Mouse (Mus musculus) forebrain, embryonic 14.5 days (tissue): ENCODE data around the gene Fsd1l. TPM values are rescaled to one million over a fixed set of nuclear protein-coding genes. Genes with fewer than 3 reads are reported as not detected.
A peak's percentile ranks its signal among the peaks of the same experiment; 100 is the strongest.

ENCODE experiments used
- ATAC-seq: fragments of 200-750 bp; cut with Nextera tagmentation; 2 replicates; pipeline ENCODE4 v1.8.0; 2017; ENCODE audit warnings: mild to moderate bottlenecking, moderate library complexity
- DNase-seq: peaks from one replicate; pipeline ENCODE4 v3.0.0-alpha.2; 2015; ENCODE audit warnings: low spot score
- H3K27ac ChIP-seq: fragments of 300-500 bp; sonication (generic); 2 replicates; pipeline ENCODE4 v1.5.1; 2014; ENCODE audit warnings: low read depth, mild to moderate bottlenecking, control low read depth, low read length, moderate library complexity
- H3K27me3 ChIP-seq: fragments of 300-500 bp; sonication (generic); replicated peaks from 2 replicates; pipeline ENCODE4 v1.6.1; 2014; ENCODE audit warnings: low read length, control low read depth, mixed read lengths; ENCODE audit not compliant: control insufficient read depth, insufficient read depth
- H3K36me3 ChIP-seq: fragments of 300-500 bp; sonication (generic); 2 replicates; pipeline ENCODE4 v1.6.1; 2014; ENCODE audit warnings: low read length, control low read depth; ENCODE audit not compliant: control insufficient read depth, insufficient read depth
- H3K4me1 ChIP-seq: fragments of 300-500 bp; sonication (generic); 2 replicates; pipeline ENCODE4 v1.6.1; 2014; ENCODE audit warnings: antibody characterized with exemption, low read length, control low read depth; ENCODE audit not compliant: control insufficient read depth, insufficient read depth
- H3K4me2 ChIP-seq: fragments of 300-500 bp; sonication (generic); 2 replicates; pipeline ENCODE4 v1.6.1; 2014; ENCODE audit warnings: mild to moderate bottlenecking, control low read depth, low read length
- H3K4me3 ChIP-seq: fragments of 300-500 bp; sonication (generic); 2 replicates; pipeline ENCODE4 v1.5.1; 2014; ENCODE audit warnings: low read depth, low read length, control low read depth
- H3K9ac ChIP-seq: fragments of 300-500 bp; sonication (generic); 2 replicates; pipeline ENCODE4 v1.6.1; 2014; ENCODE audit warnings: mild to moderate bottlenecking, low read length, control low read depth, moderate library complexity
- H3K9me3 ChIP-seq: fragments of 300-500 bp; sonication (generic); replicated peaks from 2 replicates; pipeline ENCODE4 v1.6.1; 2016; ENCODE audit warnings: low read length, control low read depth, mixed read lengths; ENCODE audit not compliant: control insufficient read depth
- WGBS: fragments of 180-500 bp; shearing (Covaris S2); extraction: QIAGEN DNeasy Blood & Tissue Kit; methylation state at CpG from one replicate; pipeline ENCODE4 v1.1.7; 2014; 5-methylcytosine and 5-hydroxymethylcytosine counted together
- polyA plus RNA-seq: library from polyadenylated mRNA; unstranded; fragments of >200 nt; fragmentation: Nextera tagmentation; extraction: Ambion mirVana; gene quantifications from 2 replicates; pipeline ENCODE4 v1.2.1, GENCODE M21; 2014

Fsd1l gene
- polyA plus RNA-seq, 1 experiment from 2014 or later: 24.0 TPM

DNA sequence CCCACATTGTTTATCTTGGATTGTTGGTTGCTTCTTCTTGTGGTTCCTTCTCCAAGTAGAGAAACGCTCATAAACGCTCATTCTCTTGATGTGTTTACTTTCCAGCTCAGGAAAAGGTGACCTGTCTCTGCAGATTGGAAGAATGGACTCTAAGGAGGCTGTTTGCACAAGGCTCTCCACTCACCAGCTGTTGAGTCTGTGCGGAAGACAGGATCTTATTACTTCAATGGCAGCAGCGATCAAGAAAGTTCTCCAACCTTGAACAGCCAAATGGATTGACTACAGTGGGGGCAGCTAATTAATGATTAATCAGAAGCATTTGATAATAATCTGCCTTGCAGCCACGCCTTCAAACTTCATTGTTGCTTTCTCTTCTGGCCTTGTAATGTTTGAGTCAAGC is 9.8 kb upstream of the Fsd1l start:
- ATAC-seq (no peak), DNase-seq (no peak)
- no peaks in the 10 kb centered on the region for H3K36me3 ChIP-seq
- no peaks in the 10 kb centered on the region for H3K9me3 ChIP-seq
- no peaks in the 10 kb centered on the region for H3K27me3 ChIP-seq
- peaks cover 10% of the 10 kb centered on the region for H3K4me1 ChIP-seq
- no peak overlapping the region for H3K4me3 ChIP-seq
- H3K27ac ChIP-seq: no peak overlapping the region
- 90% methylated on average over 5 of the region's 5 CpGs for WGBS
- H3K4me2 ChIP-seq: no peak overlapping the region
- no peak overlapping the region for H3K9ac ChIP-seq

DNA sequence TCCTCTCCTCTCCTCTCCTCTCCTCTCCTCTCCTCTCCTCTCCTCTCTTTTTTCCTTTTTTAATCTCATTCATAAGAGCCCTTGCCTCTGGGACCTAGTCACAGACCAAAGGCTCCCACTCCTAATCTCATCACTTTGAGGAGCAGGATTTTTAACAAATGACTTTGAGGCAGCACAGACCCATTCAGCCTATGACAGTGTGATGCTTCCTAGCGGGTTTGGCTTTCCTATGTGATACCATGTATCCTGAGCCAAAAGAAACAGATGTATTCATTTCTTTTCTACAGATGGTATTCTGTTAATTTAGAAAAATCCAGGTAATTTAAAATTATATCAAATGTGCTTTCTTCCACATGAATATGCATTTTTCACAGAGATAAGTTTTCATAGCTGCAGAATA is 7.6 kb upstream of the Fsd1l start:
- 77% methylated on average over 1 of the region's 1 CpGs for WGBS
- no peaks in the 10 kb centered on the region for H3K36me3 ChIP-seq
- no peak overlapping the region for H3K9ac ChIP-seq
- peak; percentile 64 for DNase-seq
- peaks cover 10% of the 10 kb centered on the region for H3K4me1 ChIP-seq
- H3K4me3 ChIP-seq: no peak overlapping the region
- no peak overlapping the region for H3K4me2 ChIP-seq
- peak; percentile 71; the same call in 1 of the 2 replicates for ATAC-seq
- H3K27ac ChIP-seq: no peak overlapping the region; the same call in 1 of the 2 replicates
- H3K27me3 ChIP-seq: no peaks in the 10 kb centered on the region
- no peaks in the 10 kb centered on the region for H3K9me3 ChIP-seq

DNA sequence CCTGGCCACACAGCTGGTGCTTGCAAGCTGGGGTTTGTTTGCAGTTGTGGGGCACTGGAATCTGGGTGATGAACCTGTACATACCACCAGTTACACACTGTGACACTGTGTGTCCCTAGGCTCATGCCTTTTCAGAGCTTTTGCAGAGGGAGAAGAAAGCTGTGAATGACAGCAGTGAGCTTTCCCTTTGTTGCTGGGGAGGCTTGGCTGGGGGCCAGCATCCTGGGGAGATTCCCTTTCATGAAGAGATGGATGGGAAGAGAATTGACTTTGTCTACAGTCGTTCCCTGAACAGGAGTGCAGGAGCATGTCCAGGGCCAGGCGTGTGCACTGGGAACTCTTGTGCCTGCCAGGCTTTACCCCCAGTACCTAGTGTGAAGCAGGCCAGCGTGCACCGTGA is 6.5 kb upstream of the Fsd1l start:
- H3K27me3 ChIP-seq: no peaks in the 10 kb centered on the region
- peak; percentile 71 for DNase-seq
- H3K4me3 ChIP-seq: no peak overlapping the region
- no peaks in the 10 kb centered on the region for H3K36me3 ChIP-seq
- H3K4me1 ChIP-seq: peaks cover 10% of the 10 kb centered on the region
- WGBS: 22% methylated on average over 4 of the region's 4 CpGs
- H3K9ac ChIP-seq: no peak overlapping the region
- H3K27ac ChIP-seq: peak overlapping the region; percentile 36; the same call in 1 of the 2 replicates
- ATAC-seq: peak; percentile 69; the same call in 1 of the 2 replicates
- H3K9me3 ChIP-seq: no peaks in the 10 kb centered on the region
- no peak overlapping the region for H3K4me2 ChIP-seq

DNA sequence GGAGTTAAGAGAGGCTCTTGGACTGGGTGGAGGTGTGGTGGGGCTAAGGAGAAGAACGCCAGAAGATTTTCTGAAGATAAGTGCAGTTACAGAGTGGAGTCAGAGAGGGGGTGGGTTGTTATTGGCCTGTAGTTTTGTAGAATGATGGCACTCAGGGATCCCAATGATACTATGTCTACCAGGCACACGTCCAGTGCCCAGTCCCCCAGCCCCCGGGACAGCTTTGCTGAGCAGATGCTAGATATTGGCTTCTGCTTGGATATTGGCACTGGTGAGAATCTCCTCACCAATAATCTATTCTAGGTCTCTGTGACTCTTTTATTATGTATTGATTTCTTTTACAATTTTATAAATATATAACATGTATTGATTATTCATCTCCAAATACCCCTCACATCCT is 6.0 kb upstream of the Fsd1l start:
- Histone ChIP-seq H3K4me3 (no peak overlapping the region), H3K9ac (no peak overlapping the region), H3K27me3 (no peaks in the 10 kb centered on the region), H3K4me2 (no peak overlapping the region), H3K9me3 (no peaks in the 10 kb centered on the region), H3K27ac (peak overlapping the region; percentile 36; the same call in 1 of the 2 replicates), H3K4me1 (peaks cover 10% of the 10 kb centered on the region), H3K36me3 (no peaks in the 10 kb centered on the region)
- 72% methylated on average over 3 of the region's 3 CpGs for WGBS
- no peak for ATAC-seq
- DNase-seq: no peak

DNA sequence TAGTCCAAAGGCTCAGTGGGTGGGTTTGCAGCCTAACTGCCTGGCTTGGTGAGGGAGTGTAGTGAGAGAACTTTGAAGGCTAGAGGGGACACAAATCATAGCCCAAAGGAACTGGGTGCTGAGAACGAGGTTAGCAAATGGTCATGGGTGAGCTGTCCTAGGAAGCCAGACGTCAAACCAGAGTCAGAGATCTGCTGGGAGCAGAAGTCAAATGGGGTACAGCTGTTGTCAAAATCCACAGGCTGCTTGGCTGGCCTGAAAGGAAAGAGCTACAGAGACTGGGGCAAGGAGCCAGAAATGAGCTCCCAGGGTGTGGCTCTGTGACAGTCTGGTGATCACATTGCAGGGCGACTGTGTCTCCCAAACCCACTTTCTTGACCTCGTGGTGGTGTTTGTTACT is 2.3 kb upstream of the Fsd1l start:
- 68% methylated on average over 4 of the region's 4 CpGs for WGBS
- Histone ChIP-seq H3K27ac (no peak overlapping the region), H3K4me3 (no peak overlapping the region), H3K4me1 (peaks cover 27% of the 10 kb centered on the region), H3K9me3 (no peaks in the 10 kb centered on the region), H3K27me3 (no peaks in the 10 kb centered on the region), H3K4me2 (no peak overlapping the region), H3K9ac (no peak overlapping the region), H3K36me3 (no peaks in the 10 kb centered on the region)
- ATAC-seq: no peak
- no peak for DNase-seq

DNA sequence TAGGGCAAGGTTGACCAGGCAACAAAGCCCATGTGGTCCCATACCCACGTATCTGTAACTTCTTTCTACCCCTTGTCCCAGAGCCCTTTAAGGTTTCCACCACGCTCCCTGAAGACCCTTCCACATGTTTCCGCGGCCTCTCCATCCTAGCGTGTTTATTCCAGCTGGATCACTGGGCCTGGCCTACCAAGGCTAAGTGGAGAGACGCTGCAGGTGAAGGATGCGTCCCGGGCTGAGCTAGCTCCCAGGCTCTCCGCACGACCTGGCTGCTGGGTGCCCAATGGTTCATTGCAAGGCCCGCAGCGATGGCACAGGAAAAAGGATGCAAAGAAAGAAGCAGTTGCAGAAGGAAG is 332 bp upstream of the Fsd1l start:
- peak overlapping the region; percentile 94 for H3K9ac ChIP-seq
- ATAC-seq (peak; percentile 63), DNase-seq (no peak)
- peak overlapping the region; percentile 91 for H3K27ac ChIP-seq
- peak overlapping the region; percentile 62 for H3K4me2 ChIP-seq
- H3K36me3 ChIP-seq: no peaks in the 10 kb centered on the region
- H3K4me1 ChIP-seq: peaks cover 35% of the 10 kb centered on the region
- 4% methylated on average over 12 of the region's 12 CpGs for WGBS
- peak overlapping the region; percentile 87 for H3K4me3 ChIP-seq
- no peaks in the 10 kb centered on the region for H3K27me3 ChIP-seq
- no peaks in the 10 kb centered on the region for H3K9me3 ChIP-seq

DNA sequence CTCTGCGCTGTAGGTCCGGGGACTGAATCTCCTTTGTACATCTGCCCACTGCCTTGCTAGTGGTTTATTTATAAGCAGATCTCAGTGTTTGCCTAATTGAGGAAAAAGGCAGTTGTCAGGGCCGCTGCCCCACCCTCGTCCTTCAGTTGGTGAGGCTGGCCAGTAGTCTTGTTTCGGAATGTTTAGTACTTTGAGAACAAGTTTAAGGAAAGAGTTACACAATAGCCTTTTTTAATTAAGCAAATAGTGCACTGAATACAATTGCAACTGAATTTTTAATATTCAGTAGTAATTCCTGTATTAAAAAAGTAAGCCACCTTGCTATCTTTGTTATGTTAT is 709 bp downstream of the Fsd1l start:
- Histone ChIP-seq H3K4me3 (peak overlapping the region; percentile 87), H3K27me3 (no peaks in the 10 kb centered on the region), H3K9ac (peak overlapping the region; percentile 94), H3K4me1 (peaks cover 45% of the 10 kb centered on the region), H3K36me3 (no peaks in the 10 kb centered on the region), H3K27ac (peak overlapping the region; percentile 91), H3K9me3 (no peaks in the 10 kb centered on the region), H3K4me2 (peak overlapping the region; percentile 62)
- no peak for ATAC-seq
- WGBS: 2% methylated on average over 5 of the region's 5 CpGs
- DNase-seq: no peak

DNA sequence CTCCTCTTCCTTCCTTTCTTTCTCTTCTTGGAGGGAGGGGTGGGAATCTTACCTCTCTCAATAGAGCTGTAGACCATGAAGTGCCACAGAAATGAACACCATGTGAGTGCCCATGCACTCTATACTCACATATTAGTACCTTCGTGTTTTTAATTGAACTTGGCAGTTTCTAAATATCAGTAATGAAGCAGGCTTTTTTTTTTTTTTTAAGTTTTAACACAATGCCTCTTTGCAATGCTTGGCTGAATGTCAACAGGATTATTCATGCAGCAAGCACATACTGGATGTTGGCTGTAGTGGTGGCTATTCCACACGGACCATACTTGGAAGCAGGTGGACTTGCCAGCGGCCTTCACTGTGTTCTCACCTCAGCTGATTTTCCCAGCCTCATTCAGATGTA is 4.1 kb downstream of the Fsd1l start:
- peaks cover 57% of the 10 kb centered on the region for H3K4me1 ChIP-seq
- H3K9ac ChIP-seq: no peak overlapping the region
- peak overlapping the region; percentile 39; the same call in 1 of the 2 replicates for H3K27ac ChIP-seq
- no peaks in the 10 kb centered on the region for H3K27me3 ChIP-seq
- H3K9me3 ChIP-seq: no peaks in the 10 kb centered on the region
- DNase-seq (peak; percentile 73), ATAC-seq (no peak)
- no peak overlapping the region for H3K4me3 ChIP-seq
- H3K36me3 ChIP-seq: 0 out of 2 replicates have a peak, but pooled peaks cover 6% of the 10 kb centered on the region
- H3K4me2 ChIP-seq: 0 out of 2 replicates have a peak overlapping the region, but pooled peaks have one; percentile 6
- WGBS: 17% methylated on average over 3 of the region's 3 CpGs

DNA sequence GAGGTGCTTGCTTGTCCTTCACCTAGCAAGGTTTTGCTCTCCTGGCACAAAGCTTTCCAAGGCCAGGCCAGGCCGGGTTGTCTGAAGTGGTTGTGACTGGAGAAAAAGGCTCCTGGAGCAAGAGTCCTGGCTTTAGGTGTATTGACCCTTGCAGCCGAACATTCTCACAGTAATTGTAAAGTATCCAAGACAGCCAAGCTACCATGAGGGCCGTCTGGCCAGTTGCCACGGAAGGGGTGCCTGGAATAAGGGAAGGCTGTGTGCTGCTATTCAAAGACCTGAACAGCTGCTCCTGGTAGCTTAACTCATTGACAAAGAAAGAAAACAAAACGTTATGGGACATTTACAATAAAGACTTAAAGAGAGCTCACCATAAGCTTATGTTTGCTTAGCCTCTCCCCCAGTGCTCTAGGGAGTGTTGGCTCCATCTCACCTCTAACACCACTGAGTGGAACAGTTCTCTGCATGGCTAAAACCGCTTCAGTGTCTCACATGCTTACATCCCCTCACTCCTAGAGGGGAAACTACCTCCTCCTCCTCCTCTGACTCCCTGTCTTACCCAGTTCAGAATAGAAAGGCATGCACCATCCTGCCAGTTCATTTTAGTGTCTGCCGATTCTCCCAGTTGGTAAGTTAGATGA is 6.1 kb downstream of the Fsd1l start:
- Histone ChIP-seq H3K27ac (peak overlapping the region; percentile 78), H3K4me2 (peak overlapping the region; percentile 18; the same call in 1 of the 2 replicates), H3K36me3 (0 out of 2 replicates have a peak, but pooled peaks cover 6% of the 10 kb centered on the region), H3K9me3 (no peaks in the 10 kb centered on the region), H3K9ac (0 out of 2 replicates have a peak overlapping the region, but pooled peaks have one; percentile 18), H3K4me3 (no peak overlapping the region), H3K27me3 (no peaks in the 10 kb centered on the region), H3K4me1 (peaks cover 54% of the 10 kb centered on the region)
- ATAC-seq (peak; percentile 77), DNase-seq (peak; percentile 86)
- WGBS: 21% methylated on average over 7 of the region's 7 CpGs
